Mouse (Mus musculus) stomach, postnatal 0 days (tissue): ENCODE measurements at regions not wholly inside any gene's neighbourhood (a gene's known extent, or its start where the extent isn't known, plus 50 kb on each side); places are given as distances from the start of the nearest gene placed in this dataset.

ENCODE experiments used
- ATAC-seq: fragments of 200-750 bp; cut with Nextera tagmentation; 2 replicates; pipeline ENCODE4 v1.8.0; 2017; ENCODE audit not compliant: low FRiP score, low TSS enrichment
- DNase-seq: peaks from one replicate; pipeline ENCODE4 v3.0.0-alpha.2; 2016; ENCODE audit warnings: low spot score
- H3K27ac ChIP-seq: fragments of 300-500 bp; sonication (generic); replicated peaks from 2 replicates; pipeline ENCODE4 v1.5.1; 2014; ENCODE audit warnings: mild to moderate bottlenecking, control low read depth
- H3K27me3 ChIP-seq: fragments of 300-500 bp; sonication (generic); 2 replicates; pipeline ENCODE4 v1.6.1; 2014; ENCODE audit warnings: low read length; ENCODE audit not compliant: control insufficient read depth, insufficient read depth
- H3K36me3 ChIP-seq: fragments of 300-500 bp; sonication (generic); 2 replicates; pipeline ENCODE4 v1.6.1; 2014; ENCODE audit warnings: low read length, mixed read lengths; ENCODE audit not compliant: control insufficient read depth, insufficient read depth
- H3K4me1 ChIP-seq: fragments of 300-500 bp; sonication (generic); replicated peaks from 2 replicates; pipeline ENCODE4 v1.6.1; 2014; ENCODE audit warnings: antibody characterized with exemption; ENCODE audit not compliant: control insufficient read depth, insufficient read depth
- H3K4me2 ChIP-seq: fragments of 300-500 bp; sonication (generic); replicated peaks from 2 replicates; pipeline ENCODE4 v1.6.1; 2014; ENCODE audit warnings: low read depth, mild to moderate bottlenecking, control low read depth, moderate library complexity
- H3K4me3 ChIP-seq: fragments of 300-500 bp; sonication (generic); 2 replicates; pipeline ENCODE4 v1.5.1; 2014; ENCODE audit warnings: low read depth, low read length, control low read depth
- H3K9ac ChIP-seq: fragments of 300-500 bp; sonication (generic); 2 replicates; pipeline ENCODE4 v1.6.1; 2014; ENCODE audit warnings: mild to moderate bottlenecking, low read length, control low read depth, mixed read lengths
- H3K9me3 ChIP-seq: fragments of 300-500 bp; sonication (generic); 2 replicates; pipeline ENCODE4 v1.6.1; 2016; ENCODE audit warnings: low read length; ENCODE audit not compliant: control insufficient read depth
- CTCF ChIP-seq: IDR thresholded peaks from 2 replicates; pipeline ENCODE4 v1.5.1; 2016; ENCODE audit warnings: antibody characterized with exemption, low read depth, mild to moderate bottlenecking, moderate library complexity
- EP300 ChIP-seq: optimal IDR thresholded peaks from 2 replicates; pipeline ENCODE3; 2016; ENCODE audit warnings: antibody characterized with exemption
- WGBS: fragments of 180-500 bp; shearing (Covaris S2); extraction: QIAGEN DNeasy Blood & Tissue Kit; methylation state at CpG from one replicate; pipeline ENCODE4 v1.1.7; 2014; 5-methylcytosine and 5-hydroxymethylcytosine counted together

DNA sequence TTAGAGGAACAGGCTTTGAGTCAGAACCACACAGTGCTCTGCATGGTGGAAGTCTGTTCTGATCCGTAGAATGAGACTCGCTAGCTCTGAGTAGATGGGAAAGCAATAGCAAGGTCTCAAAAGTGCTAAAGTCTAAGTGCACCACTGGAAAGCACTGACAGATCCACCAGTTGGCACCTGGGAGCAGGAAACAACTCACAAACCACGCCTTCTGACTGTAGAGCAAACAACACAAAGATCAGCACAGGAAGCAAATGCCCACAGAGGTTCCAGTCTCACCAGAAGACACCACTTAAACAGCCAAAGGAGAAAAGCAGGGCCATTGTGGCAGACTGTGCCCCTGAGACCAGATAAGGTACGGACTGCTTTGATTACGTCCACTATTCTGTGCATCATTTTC lies 121.1 kb upstream of the 2610301B20Rik start:
- no peak overlapping the region for H3K9ac ChIP-seq
- WGBS: 77% methylated on average over 5 of the region's 5 CpGs
- H3K4me1 ChIP-seq: no peaks in the 10 kb centered on the region
- no peak overlapping the region for H3K4me3 ChIP-seq
- H3K27ac ChIP-seq: no peak overlapping the region
- no peaks in the 10 kb centered on the region for H3K9me3 ChIP-seq
- ATAC-seq (no peak), DNase-seq (no peak)
- H3K4me2 ChIP-seq: no peak overlapping the region
- TF ChIP-seq EP300: no peak
- TF ChIP-seq CTCF: no peak
- no peaks in the 10 kb centered on the region for H3K36me3 ChIP-seq
- H3K27me3 ChIP-seq: no peaks in the 10 kb centered on the region

DNA sequence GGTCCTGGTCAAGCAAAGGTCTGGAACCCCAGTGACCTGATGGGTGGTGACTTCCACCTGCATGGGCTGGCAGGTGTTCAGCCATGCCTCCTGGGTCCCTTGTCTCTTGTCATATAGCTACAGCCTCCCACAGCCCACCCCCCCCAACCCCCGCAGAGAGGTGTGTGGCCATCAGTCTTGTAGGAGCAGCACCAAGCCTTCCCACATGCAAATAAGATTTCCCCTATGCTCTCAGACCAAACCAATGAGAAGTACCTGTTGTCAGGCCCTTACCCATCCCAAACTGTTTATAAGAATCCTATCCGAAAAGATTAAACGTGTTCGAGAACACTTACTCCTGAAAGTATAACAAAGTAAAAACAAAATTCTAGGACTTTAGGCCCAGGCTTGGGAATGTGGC lies 114.8 kb upstream of the 2610301B20Rik start:
- Histone ChIP-seq H3K27ac (no peak overlapping the region), H3K4me2 (no peak overlapping the region), H3K4me1 (no peaks in the 10 kb centered on the region), H3K36me3 (no peaks in the 10 kb centered on the region), H3K9me3 (no peaks in the 10 kb centered on the region), H3K27me3 (no peaks in the 10 kb centered on the region), H3K9ac (no peak overlapping the region), H3K4me3 (no peak overlapping the region)
- DNase-seq: no peak
- no peak for ATAC-seq
- TF ChIP-seq CTCF: no peak
- TF ChIP-seq EP300: no peak
- 92% methylated on average over 4 of the region's 4 CpGs for WGBS

DNA sequence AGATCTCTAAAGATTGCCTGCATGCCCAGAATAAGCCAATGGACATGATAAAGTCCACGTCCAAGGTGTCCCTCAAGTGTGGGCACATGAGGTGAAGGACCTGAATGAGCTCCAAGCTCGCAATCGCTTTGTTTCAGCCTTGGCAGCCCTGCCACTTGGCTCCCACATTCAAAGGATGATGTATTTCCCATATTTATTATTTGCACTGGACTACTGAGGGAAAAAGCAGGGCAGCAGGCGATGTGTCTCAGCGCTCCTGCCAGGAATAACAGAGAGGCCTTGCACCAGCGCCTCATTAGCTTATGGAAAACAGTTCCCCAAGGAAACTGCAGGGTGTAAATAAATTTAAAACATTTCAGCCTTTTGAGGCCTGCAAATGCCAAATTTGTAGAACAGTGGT lies 106.6 kb upstream of the 2610301B20Rik start:
- WGBS: 60% methylated on average over 6 of the region's 6 CpGs
- DNase-seq: no peak
- H3K4me3 ChIP-seq: no peak overlapping the region
- H3K36me3 ChIP-seq: no peaks in the 10 kb centered on the region
- no peak overlapping the region for H3K4me2 ChIP-seq
- no peak for ATAC-seq
- no peak overlapping the region for H3K27ac ChIP-seq
- H3K9ac ChIP-seq: no peak overlapping the region
- no peaks in the 10 kb centered on the region for H3K9me3 ChIP-seq
- no peaks in the 10 kb centered on the region for H3K4me1 ChIP-seq
- TF ChIP-seq CTCF (no peak), EP300 (no peak)
- H3K27me3 ChIP-seq: no peaks in the 10 kb centered on the region

DNA sequence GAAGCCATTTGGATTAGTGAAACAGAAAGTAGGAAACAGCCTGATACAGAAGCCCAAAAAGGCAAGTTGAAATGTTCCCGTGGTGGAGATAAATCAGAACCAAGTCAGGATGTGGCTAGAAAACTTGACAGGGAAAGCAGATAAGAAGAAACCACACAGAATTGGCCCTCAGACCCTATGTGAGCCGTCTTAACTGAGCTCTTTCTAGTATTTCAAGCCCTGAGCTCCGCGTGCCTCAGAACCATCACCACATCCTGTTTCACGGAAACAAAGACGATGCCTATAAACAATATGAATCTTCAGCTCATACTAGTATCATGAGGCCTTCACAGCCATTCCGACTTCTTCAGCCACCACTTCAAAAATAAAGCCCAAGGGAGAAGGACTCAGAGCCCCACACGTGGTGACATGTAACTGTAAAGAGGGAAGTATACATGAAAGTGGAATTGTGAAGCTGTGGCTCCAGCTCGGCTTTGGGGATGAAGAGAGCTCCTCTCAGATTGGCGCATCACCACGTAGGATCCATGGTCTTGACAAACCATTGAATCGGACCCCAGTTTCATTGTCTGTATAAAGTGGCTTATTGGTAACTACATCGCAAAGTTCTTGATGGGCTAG lies 104.2 kb upstream of the 2610301B20Rik start:
- ATAC-seq (no peak), DNase-seq (no peak)
- Histone ChIP-seq H3K36me3 (no peaks in the 10 kb centered on the region), H3K27ac (no peak overlapping the region), H3K27me3 (no peaks in the 10 kb centered on the region), H3K9me3 (no peaks in the 10 kb centered on the region), H3K4me2 (no peak overlapping the region), H3K9ac (no peak overlapping the region), H3K4me3 (no peak overlapping the region), H3K4me1 (no peaks in the 10 kb centered on the region)
- TF ChIP-seq EP300 (no peak), CTCF (no peak)
- 88% methylated on average over 13 of the region's 13 CpGs for WGBS

DNA sequence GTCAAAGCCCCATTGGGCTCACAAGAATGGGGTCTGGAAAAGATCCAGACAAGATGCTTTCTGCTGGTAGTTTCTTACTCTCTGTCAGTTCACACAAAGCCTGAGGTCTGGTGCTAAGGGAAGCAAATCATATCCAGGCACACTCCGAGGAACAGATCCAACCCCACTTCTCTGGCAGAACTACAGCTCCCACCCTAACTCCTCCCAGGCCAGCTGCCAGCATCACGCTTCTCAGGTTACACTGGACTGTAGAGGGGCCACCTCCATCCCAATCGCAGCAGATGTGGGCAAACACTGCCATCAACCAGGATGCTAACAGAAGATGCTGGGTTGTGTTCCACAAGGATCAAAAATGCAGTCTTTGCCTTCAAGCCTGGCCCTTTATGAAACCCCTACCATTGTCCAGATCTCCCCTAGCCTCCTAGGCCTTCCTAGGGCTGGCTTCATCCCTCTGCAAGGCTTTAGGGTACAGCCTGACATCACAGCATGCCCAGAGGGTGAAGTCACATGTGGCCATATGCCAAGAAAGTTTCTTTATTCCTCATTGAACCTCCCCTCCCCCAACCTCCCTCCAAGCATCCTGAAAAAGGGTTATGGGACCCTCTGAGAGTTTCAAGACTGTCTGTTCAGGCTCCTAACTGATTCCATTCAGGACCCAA lies 99.6 kb upstream of the 2610301B20Rik start:
- Histone ChIP-seq H3K36me3 (no peaks in the 10 kb centered on the region), H3K4me2 (no peak overlapping the region), H3K27ac (no peak overlapping the region), H3K4me1 (no peaks in the 10 kb centered on the region), H3K27me3 (no peaks in the 10 kb centered on the region), H3K4me3 (no peak overlapping the region), H3K9ac (no peak overlapping the region), H3K9me3 (no peaks in the 10 kb centered on the region)
- ATAC-seq: peak; percentile 53; the same call in 1 of the 2 replicates
- 21% methylated on average over 3 of the region's 3 CpGs for WGBS
- DNase-seq: no peak
- TF ChIP-seq CTCF: no peak
- TF ChIP-seq EP300: no peak

DNA sequence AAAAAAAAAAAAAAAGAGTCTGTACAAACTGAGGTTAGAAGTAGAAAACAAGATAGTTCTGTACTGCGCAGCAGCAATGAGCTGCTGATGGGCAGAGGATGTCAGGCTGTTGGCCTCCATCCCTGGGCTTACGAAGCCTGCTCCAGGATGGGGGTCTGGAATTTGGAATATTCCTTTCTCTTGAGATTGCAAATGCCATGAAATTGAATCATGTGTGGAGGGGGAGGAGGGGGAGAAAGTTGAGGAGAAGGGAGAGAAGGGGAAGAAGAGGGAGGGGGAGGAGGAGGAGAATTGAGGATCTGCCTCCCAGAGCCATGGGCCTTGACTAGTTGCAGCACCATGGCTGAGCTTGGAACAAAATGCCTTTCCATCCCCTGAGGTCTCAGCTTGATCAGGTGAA lies 87.6 kb upstream of the 2610301B20Rik start:
- ATAC-seq: no peak
- H3K27ac ChIP-seq: no peak overlapping the region
- H3K36me3 ChIP-seq: no peaks in the 10 kb centered on the region
- H3K4me2 ChIP-seq: no peak overlapping the region
- H3K27me3 ChIP-seq: no peaks in the 10 kb centered on the region
- 76% methylated on average over 2 of the region's 2 CpGs for WGBS
- no peak overlapping the region for H3K4me3 ChIP-seq
- H3K9me3 ChIP-seq: no peaks in the 10 kb centered on the region
- no peak overlapping the region for H3K9ac ChIP-seq
- H3K4me1 ChIP-seq: no peaks in the 10 kb centered on the region
- TF ChIP-seq CTCF (no peak), EP300 (no peak)
- no peak for DNase-seq
